Mouse (Mus musculus) liver, embryonic 14.5 days (tissue): ENCODE data around the gene 9530003J23Rik. TPM values are rescaled to one million over a fixed set of nuclear protein-coding genes. Genes with fewer than 3 reads are reported as not detected.
"Not testable (repeated sequence)": the region's sequence is repeated elsewhere in the genome, so short reads cannot be mapped to it uniquely, and the experiment has no call there.

ENCODE experiments used
- ATAC-seq: fragments of 200-750 bp; cut with Nextera tagmentation; 2 replicates; pipeline ENCODE4 v1.8.0; 2017; ENCODE audit warnings: moderate number of reproducible peaks, mild to moderate bottlenecking, moderate library complexity; ENCODE audit not compliant: insufficient read depth
- DNase-seq, 3 experiments: peaks; one replicate each; pipeline ENCODE4 v3.0.0-alpha.2; 2012 to 2013; ENCODE audit warnings: low read depth in 3 of 3, low spot score in 3 of 3
- H3K27ac ChIP-seq: fragments of 300-500 bp; sonication (generic); 2 replicates; pipeline ENCODE4 v1.5.1; 2014; ENCODE audit warnings: moderate library complexity, mild to moderate bottlenecking, control low read depth, inconsistent platforms
- H3K27me3 ChIP-seq: fragments of 300-500 bp; sonication (generic); 2 replicates; pipeline ENCODE4 v1.6.1; 2014; ENCODE audit warnings: mild to moderate bottlenecking, low read length, moderate library complexity; ENCODE audit not compliant: control insufficient read depth, insufficient read depth
- H3K36me3 ChIP-seq: fragments of 300-500 bp; sonication (generic); replicated peaks from 2 replicates; pipeline ENCODE4 v1.6.1; 2014; ENCODE audit warnings: low read depth; ENCODE audit not compliant: control insufficient read depth, insufficient read depth
- H3K4me1 ChIP-seq, 2 experiments: fragments of 200-500 bp in 1 of 2; fragments of 300-500 bp in 1 of 2; sonication (generic) in 1 of 2; replicated peaks; 2 replicates each; pipeline ENCODE4 v1.6.1; 2012 to 2014; ENCODE audit warnings: antibody characterized with exemption in 1 of 2, inconsistent platforms in 1 of 2, low read length in 1 of 2; ENCODE audit not compliant: control insufficient read depth in 2 of 2, insufficient read depth in 2 of 2
- H3K4me2 ChIP-seq: fragments of 300-500 bp; sonication (generic); 2 replicates; pipeline ENCODE4 v1.6.1; 2014; ENCODE audit warnings: low read depth, mild to moderate bottlenecking, control low read depth, moderate library complexity
- H3K4me3 ChIP-seq, 2 experiments: fragments of 200-500 bp in 1 of 2; fragments of 300-500 bp in 1 of 2; sonication (generic) in 1 of 2; 2 replicates each; pipeline ENCODE4 v1.5.1; 2012 to 2014; ENCODE audit warnings: low read depth in 2 of 2, low read length in 2 of 2, mild to moderate bottlenecking in 2 of 2, control low read depth in 1 of 2, inconsistent platforms in 1 of 2, moderate library complexity in 1 of 2; ENCODE audit not compliant: insufficient read depth in 1 of 2
- H3K9ac ChIP-seq: fragments of 300-500 bp; sonication (generic); replicated peaks from 2 replicates; pipeline ENCODE4 v1.6.1; 2014; ENCODE audit warnings: mild to moderate bottlenecking, control low read depth, moderate library complexity
- H3K9me3 ChIP-seq: fragments of 300-500 bp; sonication (generic); 2 replicates; pipeline ENCODE4 v1.6.1; 2016; ENCODE audit warnings: low read length, mixed read lengths; ENCODE audit not compliant: control insufficient read depth
- CTCF ChIP-seq: IDR thresholded peaks from 2 replicates; pipeline ENCODE4 v1.5.1; 2016; ENCODE audit warnings: antibody characterized with exemption, low read depth, control low read depth
- EP300 ChIP-seq: IDR thresholded peaks from 2 replicates; pipeline ENCODE4 v1.6.1; 2016; ENCODE audit warnings: antibody characterized with exemption, low read depth
- WGBS: fragments of 180-500 bp; shearing (Covaris S2); extraction: QIAGEN DNeasy Blood & Tissue Kit; methylation state at CpG from one replicate; pipeline ENCODE4 v1.1.7; 2014; ENCODE audit not compliant: insufficient replicate concordance; 5-methylcytosine and 5-hydroxymethylcytosine counted together
- polyA plus RNA-seq, 2 experiments: library from polyadenylated mRNA; depleted of rRNA in 1 of 2; stranded (reverse) in 1 of 2; unstranded in 1 of 2; fragments of >200 nt; fragmentation: Nextera tagmentation in 1 of 2; extraction: Ambion mirVana in 1 of 2; gene quantifications; 2 replicates each; pipeline versions ENCODE4 v1.2.1 to v1.2.3; 2012 to 2014

9530003J23Rik gene
- not detected in 2 replicates for polyA plus RNA-seq (2012; rRNA removed)
- polyA plus RNA-seq (2014; fragmentation: Nextera tagmentation; extraction: Ambion mirVana): not detected in 2 replicates

GRCm38 (mm10) chr10:117238603-117239002 lies at the start of gene 9530003J23Rik:
Gene 9530003J23Rik, minus strand, starts transcription at chr10:117238703.
- ATAC-seq (no peak), DNase-seq (no peak)
- Histone ChIP-seq H3K4me2 (no peak within 1 kb of the TSS), H3K9me3 (no peaks in the 10 kb centered on the region), H3K4me1 (no peaks in the 10 kb centered on the region), H3K9ac (no peak within 1 kb of the TSS), H3K27ac (no peak within 1 kb of the TSS), H3K36me3 (no peaks in the 10 kb centered on the region), H3K4me3 (no peak within 1 kb of the TSS), H3K27me3 (no peaks in the 10 kb centered on the region)
- 70% methylated on average over 12 of the region's 12 CpGs for WGBS
- TF ChIP-seq CTCF (no peak), EP300 (no peak)

GRCm38 (mm10) chr10:117287226-117287850 lies 48.8 kb upstream of the 9530003J23Rik start:
- Histone ChIP-seq H3K36me3 (no peaks in the 10 kb centered on the region), H3K9ac (no peak overlapping the region), H3K4me1 (peaks cover 0 to 5% of the 10 kb centered on the region in 2 experiments; a peak in 1 of 4 replicates), H3K4me2 (no peak overlapping the region), H3K27me3 (no peaks in the 10 kb centered on the region), H3K4me3 (no peak overlapping the region), H3K9me3 (no peaks in the 10 kb centered on the region), H3K27ac (no peak overlapping the region)
- TF ChIP-seq CTCF: no peak
- TF ChIP-seq EP300: no peak
- WGBS: 49% methylated on average over 3 of the region's 3 CpGs
- no peak for DNase-seq
- no peak for ATAC-seq

GRCm38 (mm10) chr10:117286366-117286970 lies 48.0 kb upstream of the 9530003J23Rik start:
- peaks cover 0 to 5% of the 10 kb centered on the region in 2 experiments; a peak in 1 of 4 replicates for H3K4me1 ChIP-seq
- H3K9me3 ChIP-seq: no peaks in the 10 kb centered on the region
- H3K4me3 ChIP-seq: no peak overlapping the region
- no peak overlapping the region for H3K4me2 ChIP-seq
- no peak overlapping the region for H3K27ac ChIP-seq
- TF ChIP-seq CTCF: no peak
- TF ChIP-seq EP300: no peak
- DNase-seq (no peak), ATAC-seq (no peak)
- H3K36me3 ChIP-seq: no peaks in the 10 kb centered on the region
- H3K27me3 ChIP-seq: no peaks in the 10 kb centered on the region
- H3K9ac ChIP-seq: no peak overlapping the region
- 73% methylated on average over 6 of the region's 6 CpGs for WGBS

GRCm38 (mm10) chr10:117285584-117285983 lies 47.1 kb upstream of the 9530003J23Rik start:
- H3K4me2 ChIP-seq, H3K27ac ChIP-seq, H3K4me1 ChIP-seq, ATAC-seq, H3K27me3 ChIP-seq, H3K9me3 ChIP-seq, H3K4me3 ChIP-seq, H3K36me3 ChIP-seq, DNase-seq, H3K9ac ChIP-seq: not testable (repeated sequence)
- 36% methylated on average over 3 of the region's 7 CpGs for WGBS
